Mouse (Mus musculus): ENCODE results near the gene Rai1. TPM values are rescaled to one million over a fixed set of nuclear protein-coding genes. Genes with fewer than 3 reads are reported as not detected.

Rai1 gene
- polyA plus RNA-seq, 1 experiment from 2014 or later = 36.0 TPM

- no peak for DNase-seq (ENCODE audit: low spot score)
- Histone ChIP-seq H3K27ac (replicated peaks; ENCODE audit: low read depth, low read length) (no peak overlapping the region), H3K27me3 (ENCODE audit: control insufficient read depth, insufficient read depth, low read length) (no peaks in the 10 kb centered on the region), H3K9me3 (ENCODE audit: control insufficient read depth, low read length) (no peaks in the 10 kb centered on the region), H3K9ac (ENCODE audit: low read length) (no peak overlapping the region), H3K4me3 (ENCODE audit: low read depth, low read length) (no peak overlapping the region), H3K36me3 (ENCODE audit: control insufficient read depth, insufficient read depth, low read length) (no peaks in the 10 kb centered on the region), H3K4me2 (ENCODE audit: low read depth, severe bottlenecking) (no peak overlapping the region), H3K4me1 (ENCODE audit: control insufficient read depth, insufficient read depth, low read length) (no peaks in the 10 kb centered on the region)
- no peak for ATAC-seq (ENCODE audit: insufficient number of reproducible peaks, low FRiP score, low TSS enrichment, low read depth)
- WGBS = 87% methylated on average over 7 of the region's 7 CpGs
Observed at GRCm38 (mm10) chr11:60230512-60230911, 125.7 kb downstream of the Rai1 start.

GRCm38 (mm10) chr11:60231326-60231725, 126.5 kb downstream of the Rai1 start:
- no peak overlapping the region for H3K27ac ChIP-seq (replicated peaks; ENCODE audit: low read depth, low read length)

GRCm38 (mm10) chr11:60231951-60232350, 127.1 kb downstream of the Rai1 start:
- Histone ChIP-seq H3K4me2 (ENCODE audit: low read depth, severe bottlenecking) (no peak overlapping the region), H3K36me3 (ENCODE audit: control insufficient read depth, insufficient read depth, low read length) (no peaks in the 10 kb centered on the region), H3K4me1 (ENCODE audit: control insufficient read depth, insufficient read depth, low read length) (no peaks in the 10 kb centered on the region), H3K4me3 (ENCODE audit: low read depth, low read length) (no peak overlapping the region), H3K27me3 (ENCODE audit: control insufficient read depth, insufficient read depth, low read length) (no peaks in the 10 kb centered on the region), H3K27ac (replicated peaks; ENCODE audit: low read depth, low read length) (no peak overlapping the region), H3K9me3 (ENCODE audit: control insufficient read depth, low read length) (no peaks in the 10 kb centered on the region), H3K9ac (ENCODE audit: low read length) (no peak overlapping the region)
- 34% methylated on average over 4 of the region's 4 CpGs for WGBS
- DNase-seq (ENCODE audit: low spot score) (no peak), ATAC-seq (ENCODE audit: insufficient number of reproducible peaks, low FRiP score, low TSS enrichment, low read depth) (no peak)

More at GRCm38 (mm10) chr11:60231326-60231725, 126.5 kb downstream of the Rai1 start:
- DNase-seq (ENCODE audit: low spot score) (no peak), ATAC-seq (ENCODE audit: insufficient number of reproducible peaks, low FRiP score, low TSS enrichment, low read depth) (no peak)
- Histone ChIP-seq H3K4me3 (ENCODE audit: low read depth, low read length) (no peak overlapping the region), H3K9me3 (ENCODE audit: control insufficient read depth, low read length) (no peaks in the 10 kb centered on the region), H3K36me3 (ENCODE audit: control insufficient read depth, insufficient read depth, low read length) (no peaks in the 10 kb centered on the region), H3K9ac (ENCODE audit: low read length) (no peak overlapping the region), H3K4me1 (ENCODE audit: control insufficient read depth, insufficient read depth, low read length) (no peaks in the 10 kb centered on the region), H3K4me2 (ENCODE audit: low read depth, severe bottlenecking) (no peak overlapping the region), H3K27me3 (ENCODE audit: control insufficient read depth, insufficient read depth, low read length) (no peaks in the 10 kb centered on the region)
- WGBS = 68% methylated on average over 3 of the region's 3 CpGs

GRCm38 (mm10) chr11:60232441-60233058, 127.7 kb downstream of the Rai1 start:
- H3K27me3 ChIP-seq (ENCODE audit: control insufficient read depth, insufficient read depth, low read length) = no peaks in the 10 kb centered on the region
- no peaks in the 10 kb centered on the region for H3K9me3 ChIP-seq (ENCODE audit: control insufficient read depth, low read length)
- no peaks in the 10 kb centered on the region for H3K4me1 ChIP-seq (ENCODE audit: control insufficient read depth, insufficient read depth, low read length)
- no peak overlapping the region for H3K4me2 ChIP-seq (ENCODE audit: low read depth, severe bottlenecking)
- no peak overlapping the region for H3K27ac ChIP-seq (replicated peaks; ENCODE audit: low read depth, low read length)
- DNase-seq (ENCODE audit: low spot score) = no peak
- H3K4me3 ChIP-seq (ENCODE audit: low read depth, low read length) = no peak overlapping the region
- no peak overlapping the region for H3K9ac ChIP-seq (ENCODE audit: low read length)
- 79% methylated on average over 14 of the region's 14 CpGs for WGBS
- H3K36me3 ChIP-seq (ENCODE audit: control insufficient read depth, insufficient read depth, low read length) = no peaks in the 10 kb centered on the region
- ATAC-seq (ENCODE audit: insufficient number of reproducible peaks, low FRiP score, low TSS enrichment, low read depth) = no peak

GRCm38 (mm10) chr11:60233235-60233634, 128.4 kb downstream of the Rai1 start:
- 71% methylated on average over 8 of the region's 8 CpGs for WGBS
- Histone ChIP-seq H3K36me3 (ENCODE audit: control insufficient read depth, insufficient read depth, low read length) (no peaks in the 10 kb centered on the region), H3K4me3 (ENCODE audit: low read depth, low read length) (no peak overlapping the region), H3K27me3 (ENCODE audit: control insufficient read depth, insufficient read depth, low read length) (no peaks in the 10 kb centered on the region), H3K9me3 (ENCODE audit: control insufficient read depth, low read length) (no peaks in the 10 kb centered on the region), H3K4me1 (ENCODE audit: control insufficient read depth, insufficient read depth, low read length) (no peaks in the 10 kb centered on the region), H3K4me2 (ENCODE audit: low read depth, severe bottlenecking) (no peak overlapping the region), H3K9ac (ENCODE audit: low read length) (no peak overlapping the region), H3K27ac (replicated peaks; ENCODE audit: low read depth, low read length) (no peak overlapping the region)
- DNase-seq (ENCODE audit: low spot score) (no peak), ATAC-seq (ENCODE audit: insufficient number of reproducible peaks, low FRiP score, low TSS enrichment, low read depth) (no peak)

- no peak for ATAC-seq (ENCODE audit: insufficient number of reproducible peaks, low FRiP score, low TSS enrichment, low read depth)
Observed at GRCm38 (mm10) chr11:60235351-60235750, 130.5 kb downstream of the Rai1 start.

GRCm38 (mm10) chr11:60240509-60240908, 135.7 kb downstream of the Rai1 start:
- Histone ChIP-seq H3K4me2 (ENCODE audit: low read depth, severe bottlenecking) (no peak overlapping the region), H3K9ac (ENCODE audit: low read length) (no peak overlapping the region), H3K36me3 (ENCODE audit: control insufficient read depth, insufficient read depth, low read length) (no peaks in the 10 kb centered on the region), H3K27me3 (ENCODE audit: control insufficient read depth, insufficient read depth, low read length) (no peaks in the 10 kb centered on the region), H3K4me1 (ENCODE audit: control insufficient read depth, insufficient read depth, low read length) (no peaks in the 10 kb centered on the region), H3K27ac (replicated peaks; ENCODE audit: low read depth, low read length) (no peak overlapping the region), H3K4me3 (ENCODE audit: low read depth, low read length) (no peak overlapping the region), H3K9me3 (ENCODE audit: control insufficient read depth, low read length) (no peaks in the 10 kb centered on the region)
- WGBS = 84% methylated on average over 4 of the region's 4 CpGs
- DNase-seq (ENCODE audit: low spot score) = no peak
- no peak for ATAC-seq (ENCODE audit: insufficient number of reproducible peaks, low FRiP score, low TSS enrichment, low read depth)

More at GRCm38 (mm10) chr11:60235351-60235750, 130.5 kb downstream of the Rai1 start:
- no peaks in the 10 kb centered on the region for H3K27me3 ChIP-seq (ENCODE audit: control insufficient read depth, insufficient read depth, low read length)
- 65% methylated on average over 5 of the region's 5 CpGs for WGBS
- H3K9ac ChIP-seq (ENCODE audit: low read length) = no peak overlapping the region
- no peaks in the 10 kb centered on the region for H3K36me3 ChIP-seq (ENCODE audit: control insufficient read depth, insufficient read depth, low read length)
- no peak for DNase-seq (ENCODE audit: low spot score)
- H3K4me1 ChIP-seq (ENCODE audit: control insufficient read depth, insufficient read depth, low read length) = no peaks in the 10 kb centered on the region
- no peak overlapping the region for H3K4me3 ChIP-seq (ENCODE audit: low read depth, low read length)
- no peaks in the 10 kb centered on the region for H3K9me3 ChIP-seq (ENCODE audit: control insufficient read depth, low read length)
- H3K27ac ChIP-seq (replicated peaks; ENCODE audit: low read depth, low read length) = no peak overlapping the region
- H3K4me2 ChIP-seq (ENCODE audit: low read depth, severe bottlenecking) = no peak overlapping the region

GRCm38 (mm10) chr11:60244503-60245143, 139.8 kb downstream of the Rai1 start:
- H3K9me3 ChIP-seq (ENCODE audit: control insufficient read depth, low read length) = no peaks in the 10 kb centered on the region
- no peak overlapping the region for H3K4me2 ChIP-seq (ENCODE audit: low read depth, severe bottlenecking)
- 77% methylated on average over 10 of the region's 11 CpGs for WGBS
- H3K36me3 ChIP-seq (ENCODE audit: control insufficient read depth, insufficient read depth, low read length) = no peaks in the 10 kb centered on the region
- ATAC-seq (ENCODE audit: insufficient number of reproducible peaks, low FRiP score, low TSS enrichment, low read depth) = no peak
- H3K4me3 ChIP-seq (ENCODE audit: low read depth, low read length) = no peak overlapping the region
- H3K27me3 ChIP-seq (ENCODE audit: control insufficient read depth, insufficient read depth, low read length) = no peaks in the 10 kb centered on the region
- H3K27ac ChIP-seq (replicated peaks; ENCODE audit: low read depth, low read length) = no peak overlapping the region
- DNase-seq (ENCODE audit: low spot score) = no peak
- no peak overlapping the region for H3K9ac ChIP-seq (ENCODE audit: low read length)
- H3K4me1 ChIP-seq (ENCODE audit: control insufficient read depth, insufficient read depth, low read length) = no peaks in the 10 kb centered on the region

Data from limb, embryonic 11.5 days (tissue).